Mouse (Mus musculus) skeletal muscle tissue, adult 2 months (tissue): Measurements from ENCODE around the gene Krt83.

Experiments
- DNase-seq: peaks from one replicate; pipeline ENCODE4 v3.0.0-alpha.2; 2012; ENCODE audit warnings: low read depth, low spot score

Gene Krt83

GRCm38 (mm10) chr15:101479007-101479665 is 12.2 kb downstream of the Krt83 start:
- DNase-seq, result no peak

DNA sequence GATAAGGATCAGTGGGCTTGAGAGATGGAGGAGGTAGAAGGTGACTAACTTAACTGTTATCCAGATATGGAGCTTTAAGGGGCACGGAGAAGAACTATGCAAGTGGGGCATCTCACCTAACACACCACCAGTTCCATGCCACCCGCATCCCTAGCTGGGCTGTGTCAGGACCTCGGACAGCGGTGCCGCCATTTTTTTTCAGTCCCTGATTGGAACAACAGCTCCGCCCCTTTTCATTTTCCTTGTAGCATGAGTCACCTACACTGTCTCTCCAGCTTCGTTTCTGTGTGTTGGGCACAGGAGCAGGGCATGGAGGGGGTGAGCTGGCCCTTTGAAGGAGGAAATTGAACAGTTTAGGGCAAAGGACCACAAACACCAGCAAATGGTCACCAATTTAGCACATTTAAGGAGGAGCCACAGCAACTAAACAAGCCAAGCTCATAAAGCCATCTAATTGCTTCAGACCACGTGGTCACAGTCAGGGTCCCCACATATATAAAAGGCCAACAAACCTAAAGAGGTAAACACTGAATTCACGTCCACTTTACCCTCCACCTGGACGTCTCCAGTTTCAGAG is 18.3 kb downstream of the Krt83 start, which contains the start of gene Krt86:
Gene Krt86 (plus strand): TSS at position 527 of the 577 bp plus-strand sequence.
- no peak for DNase-seq

DNA sequence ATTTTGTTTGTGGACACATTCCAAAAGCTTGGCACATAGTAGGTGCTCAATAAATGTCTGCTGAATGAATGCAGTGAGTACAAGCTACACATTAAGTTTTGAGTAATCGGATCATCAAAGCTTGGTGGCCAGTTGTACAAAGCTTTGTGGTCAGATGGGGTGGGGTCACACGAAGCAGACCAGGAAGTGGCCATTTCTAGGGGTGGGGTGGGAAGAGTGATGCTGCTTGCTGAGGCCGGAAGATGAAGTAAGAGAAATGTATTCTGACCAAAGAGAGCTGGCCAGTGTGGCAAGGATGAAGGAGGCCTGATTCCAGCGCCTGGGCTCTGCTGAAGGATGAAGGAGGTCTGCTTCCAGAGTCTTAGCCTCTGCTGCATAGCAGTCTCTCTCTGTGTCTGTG is 22.2 kb downstream of the Krt83 start:
- no peak for DNase-seq

GRCm38 (mm10) chr15:101463651-101464050 is 27.7 kb downstream of the Krt83 start, which contains the start of gene Krt81:
Gene Krt81, minus strand, starts transcription at chr15:101463751.
- no peak for DNase-seq

DNA sequence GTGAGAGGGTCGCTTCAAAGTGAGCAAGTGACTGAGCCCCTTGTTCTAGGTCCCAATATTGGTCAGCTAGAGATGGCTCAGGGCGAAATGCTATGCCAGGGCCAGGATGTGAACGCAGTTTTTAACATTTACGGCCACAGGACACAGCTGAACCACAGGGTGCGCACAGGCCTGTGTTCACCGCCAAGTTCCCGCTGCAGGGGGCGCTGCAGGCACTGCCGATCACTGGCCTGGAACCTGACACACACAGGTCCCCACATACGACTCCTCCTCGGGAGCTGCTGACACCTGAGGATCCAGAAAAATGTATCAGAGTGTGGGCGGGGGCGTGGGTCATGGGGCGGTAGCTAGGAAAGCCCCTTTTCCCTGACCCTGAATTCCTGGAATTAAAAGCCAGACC is 32.0 kb downstream of the Krt83 start:
- no peak for DNase-seq

DNA sequence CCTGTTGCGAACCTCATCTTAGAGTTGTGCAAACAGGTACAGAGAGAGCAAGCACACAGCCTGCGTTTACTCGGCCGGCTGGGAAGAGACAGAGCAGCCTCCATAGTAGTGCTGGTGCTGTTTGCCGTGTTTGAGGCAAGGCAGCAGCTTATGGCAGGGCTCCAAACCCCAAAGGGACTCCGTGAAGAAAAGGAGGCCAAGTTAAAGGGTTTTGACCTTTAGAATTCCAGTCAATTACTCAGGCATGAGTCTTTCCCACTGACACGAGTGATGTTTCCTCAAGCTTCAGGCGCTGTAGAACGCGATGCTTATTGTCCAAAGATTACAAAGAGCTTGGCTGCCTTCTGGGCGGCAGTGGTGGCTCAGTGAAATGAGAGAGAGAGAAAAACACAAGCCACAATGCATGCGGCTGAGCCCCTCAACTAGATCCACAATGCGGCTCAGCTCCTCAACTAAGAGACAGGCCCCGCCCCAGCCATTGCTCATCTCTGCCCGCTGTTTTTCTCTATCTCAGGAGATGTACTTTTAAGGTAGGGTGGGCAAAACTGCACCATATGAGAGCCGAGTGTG is 32.9 kb downstream of the Krt83 start:
- DNase-seq, result no peak

DNA sequence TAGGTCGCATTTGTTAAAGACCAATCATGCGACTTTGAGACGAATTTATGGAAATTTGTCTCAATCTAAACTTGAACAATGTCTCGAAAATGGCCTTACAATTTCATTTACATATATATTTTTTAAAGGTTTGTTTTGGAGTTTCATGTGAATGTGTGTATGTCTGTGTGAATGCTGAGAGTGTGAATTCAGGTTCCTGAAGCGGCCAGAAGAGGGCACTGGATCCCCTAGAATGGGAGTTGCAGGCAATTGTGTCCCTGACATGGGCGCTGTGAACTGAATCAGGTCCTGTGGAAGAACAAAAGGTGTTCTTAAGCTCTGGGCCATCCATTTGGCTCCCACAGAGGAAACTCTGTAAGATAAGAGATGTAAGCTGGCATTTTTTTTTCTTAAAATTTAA is 35.4 kb downstream of the Krt83 start:
- DNase-seq, result no peak

- no peak for DNase-seq
Measured at GRCm38 (mm10) chr15:101455292-101455691, 36.0 kb downstream of the Krt83 start.

GRCm38 (mm10) chr15:101454774-101455173 is 36.5 kb downstream of the Krt83 start:
- no peak for DNase-seq

DNA sequence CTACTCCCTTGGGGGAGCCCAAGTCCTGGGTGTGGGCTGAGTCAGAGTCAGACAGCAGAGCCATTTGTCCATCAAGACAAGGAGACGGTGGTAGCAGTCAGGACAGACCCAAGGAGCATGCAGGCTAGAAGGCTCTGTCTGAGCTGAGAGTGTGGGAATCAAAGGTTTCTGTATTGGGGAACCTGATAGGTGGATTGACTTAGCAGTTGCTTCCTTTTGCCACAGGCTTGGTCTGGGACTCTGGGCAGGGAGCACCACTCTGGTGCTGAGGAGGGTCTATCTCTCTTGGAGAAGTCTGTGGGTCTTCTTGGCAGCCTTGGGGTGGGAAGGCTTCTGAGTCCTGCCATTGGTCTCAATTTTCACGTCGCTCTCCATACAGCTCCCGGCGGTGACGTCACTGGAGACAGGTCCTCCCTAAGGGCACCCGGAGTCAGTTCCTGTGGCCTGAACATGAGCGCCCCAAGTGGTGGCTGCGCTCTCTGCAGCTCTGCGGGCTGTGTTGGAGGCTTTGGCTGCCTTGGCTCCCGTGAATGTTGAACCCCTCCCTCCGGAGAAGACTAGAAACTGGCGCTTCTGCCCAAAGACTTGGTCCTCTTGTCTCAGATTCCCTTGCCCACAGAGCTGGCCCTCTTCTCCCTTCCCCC is 38.1 kb downstream of the Krt83 start:
- DNase-seq, result peak; percentile 31

DNA sequence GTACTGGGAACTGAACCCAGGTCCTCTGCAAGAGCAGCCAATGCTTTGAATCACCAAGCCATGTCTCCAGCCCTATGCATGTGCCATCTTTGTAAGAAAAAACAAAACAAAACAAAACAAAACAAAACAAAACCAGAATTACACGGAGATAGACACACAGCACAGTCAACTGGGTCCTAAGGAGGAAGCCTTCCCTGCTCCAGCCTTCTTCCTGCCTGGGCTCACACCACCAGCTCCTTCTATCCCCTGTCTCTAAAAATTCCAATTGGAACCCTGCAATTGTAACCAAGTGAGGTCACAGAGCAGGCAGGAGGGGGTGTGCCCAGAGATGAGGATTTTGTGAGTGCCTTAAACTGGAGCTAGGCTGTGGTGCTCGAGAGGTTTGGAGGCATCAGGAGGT is 43.9 kb downstream of the Krt83 start, which contains the start of gene Krt88:
Gene Krt88 (plus strand): TSS at position 301 of the 400 bp plus-strand sequence.
- no peak for DNase-seq

- DNase-seq, result no peak
Measured at GRCm38 (mm10) chr15:101446572-101446971, 44.7 kb downstream of the Krt83 start.

GRCm38 (mm10) chr15:101440837-101441236 is 50.5 kb downstream of the Krt83 start:
- no peak for DNase-seq

DNA sequence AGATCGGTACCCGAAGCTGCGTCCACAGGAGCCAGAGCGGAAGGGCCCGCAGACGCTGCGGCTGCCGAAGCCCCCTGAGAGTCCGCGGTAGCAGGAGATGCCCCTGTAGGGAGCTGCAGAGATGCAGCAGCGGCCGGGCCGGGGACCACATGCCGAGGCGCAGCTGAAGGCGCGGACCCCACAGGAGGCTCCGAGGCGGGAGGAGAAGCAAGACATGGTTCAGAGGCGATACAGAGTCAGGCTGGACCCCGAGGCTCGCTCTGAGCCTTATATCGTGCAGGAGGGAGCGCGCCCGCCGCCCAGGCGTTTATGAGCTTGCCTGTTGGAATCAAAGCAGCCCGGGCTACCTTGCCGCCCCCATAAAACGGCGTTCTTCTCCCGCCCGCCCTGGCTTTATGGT is 52.8 kb downstream of the Krt83 start, which contains the start of gene Krt87:
Gene Krt87 (minus strand): TSS at position 250 of the 400 bp plus-strand sequence.
- no peak for DNase-seq

DNA sequence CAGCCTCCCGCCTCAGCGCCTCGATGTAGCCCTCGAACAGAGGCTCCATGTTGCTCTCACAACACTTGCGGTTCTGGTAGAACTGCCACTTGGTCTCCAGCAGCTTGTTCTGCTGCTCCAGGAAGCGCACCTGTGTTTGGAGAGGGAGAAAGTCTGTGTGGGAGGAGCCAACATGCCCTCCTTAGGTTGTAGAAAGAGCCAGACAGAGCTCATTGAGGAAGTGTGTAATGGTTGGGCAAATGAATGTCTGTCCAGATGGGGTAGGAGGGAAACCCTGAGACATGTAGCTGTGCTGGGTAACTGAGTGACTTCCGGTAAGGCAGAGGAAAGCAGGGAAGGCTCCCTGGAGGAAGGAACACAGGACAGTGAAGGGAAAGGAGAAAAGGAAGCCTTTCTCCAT is 54.7 kb downstream of the Krt83 start:
- DNase-seq, result no peak
